Mouse (Mus musculus): ENCODE data around the gene Stmn1.
A peak's percentile ranks its signal among the peaks of the same experiment; 100 is the strongest.

Stmn1 gene

GRCm38 (mm10) chr4:134468215-134468575, at the start of gene Stmn1:
Stmn1 (plus strand) TSS chr4:134468320.
- DNase-seq (ENCODE audit: low spot score in 2 of 2): peak; percentile 86 to 95

- no peak for DNase-seq (ENCODE audit: low spot score in 2 of 2)
Observed at GRCm38 (mm10) chr4:134421971-134422370, 46.1 kb upstream of the Stmn1 start.

- no peak for DNase-seq (ENCODE audit: low spot score in 2 of 2)
Observed at GRCm38 (mm10) chr4:134423949-134424348, 44.2 kb upstream of the Stmn1 start.

GRCm38 (mm10) chr4:134425088-134425487, 43.0 kb upstream of the Stmn1 start:
- no peak for DNase-seq (ENCODE audit: low spot score in 2 of 2)

GRCm38 (mm10) chr4:134430381-134431004, 37.6 kb upstream of the Stmn1 start:
- DNase-seq (ENCODE audit: low spot score in 2 of 2): no peak

- no peak for DNase-seq (ENCODE audit: low spot score in 2 of 2)
Observed at GRCm38 (mm10) chr4:134432686-134433360, 35.3 kb upstream of the Stmn1 start.

GRCm38 (mm10) chr4:134436185-134436584, 31.9 kb upstream of the Stmn1 start:
- no peak for DNase-seq (ENCODE audit: low spot score in 2 of 2)

- DNase-seq (ENCODE audit: low spot score in 2 of 2): no peak
Observed at GRCm38 (mm10) chr4:134436659-134437058, 31.5 kb upstream of the Stmn1 start.

- no peak for DNase-seq (ENCODE audit: low spot score in 2 of 2)
Observed at GRCm38 (mm10) chr4:134439119-134439518, 29.0 kb upstream of the Stmn1 start.

GRCm38 (mm10) chr4:134439919-134440318, 28.2 kb upstream of the Stmn1 start:
- no peak for DNase-seq (ENCODE audit: low spot score in 2 of 2)

GRCm38 (mm10) chr4:134442216-134442615, 25.9 kb upstream of the Stmn1 start:
- peak; percentile 25 to 60 for DNase-seq (ENCODE audit: low spot score in 2 of 2)

GRCm38 (mm10) chr4:134443589-134443988, 24.5 kb upstream of the Stmn1 start:
- DNase-seq (ENCODE audit: low spot score in 2 of 2): no peak

- DNase-seq (ENCODE audit: low spot score in 2 of 2): no peak
Observed at GRCm38 (mm10) chr4:134444949-134445348, 23.2 kb upstream of the Stmn1 start.

GRCm38 (mm10) chr4:134445489-134445888, 22.6 kb upstream of the Stmn1 start:
- no peak for DNase-seq (ENCODE audit: low spot score in 2 of 2)

- DNase-seq (ENCODE audit: low spot score in 2 of 2): no peak
Observed at GRCm38 (mm10) chr4:134447966-134448365, 20.2 kb upstream of the Stmn1 start.

- no peak for DNase-seq (ENCODE audit: low spot score in 2 of 2)
Observed at GRCm38 (mm10) chr4:134449595-134450391, 18.3 kb upstream of the Stmn1 start.

- DNase-seq (ENCODE audit: low spot score in 2 of 2): no peak
Observed at GRCm38 (mm10) chr4:134450392-134451195, 17.5 kb upstream of the Stmn1 start.

GRCm38 (mm10) chr4:134451484-134451883, 16.6 kb upstream of the Stmn1 start:
- no peak for DNase-seq (ENCODE audit: low spot score in 2 of 2)

GRCm38 (mm10) chr4:134453619-134454400, 14.3 kb upstream of the Stmn1 start:
- no peak for DNase-seq (ENCODE audit: low spot score in 2 of 2)

GRCm38 (mm10) chr4:134455310-134455709, 12.8 kb upstream of the Stmn1 start:
- no peak for DNase-seq (ENCODE audit: low spot score in 2 of 2)

Data from urinary bladder, adult 18-20 months (tissue).